ENCODE assay signal across 21 mouse cellular contexts in genomic region chr2:167237224-167237623, GRCm38 (mm10). TPM values are rescaled to one million over a fixed set of nuclear protein-coding genes. Genes with fewer than 3 reads are reported as not detected.
DNase-seq lines count a peak whose midpoint lies in the region; ATAC-seq and TF ChIP-seq lines count a peak whose summit lies in the region.
"Had no signal": no experiment of that assay in that cellular context is flagged by ENCODE, and none has a peak within 500 bp of the region (broad histone marks: within the 10 kb centered on the region; RNA-seq: fewer than 3 reads in every experiment).

No protein-coding gene starts in this region.

- TF ChIP-seq POLR2A in ES-Bruce4 (IDR thresholded peaks at IDR 0.05; ENCODE audit: insufficient read depth, low read length) = no peak
- no peak for TF ChIP-seq POLR2A in brain, embryonic 14.5 days (IDR thresholded peaks at IDR 0.05; ENCODE audit: borderline replicate concordance, extremely low read depth, insufficient read depth, insufficient read length, poor library complexity, severe bottlenecking)

- WGBS in intestine, postnatal 0 days = 84% methylated on average over 9 of the region's 9 CpGs
- 79% methylated on average over 9 of the region's 9 CpGs for WGBS in intestine, embryonic 16.5 days
- 79% methylated on average over 9 of the region's 9 CpGs for WGBS in lung, embryonic 14.5 days
- 79% methylated on average over 9 of the region's 9 CpGs for WGBS in forebrain, embryonic 12.5 days

- TF ChIP-seq CTCF in intestine, postnatal 0 days (IDR thresholded peaks at IDR 0.05; ENCODE audit: low read depth) = peak; percentile 30; the same call in 1 of the 2 replicates
- 0 out of 2 replicates have a peak, but pooled peaks have one; percentile 29 for TF ChIP-seq CTCF in lung, embryonic 14.5 days (IDR thresholded peaks at IDR 0.05; ENCODE audit: low read depth)
- peak; percentile 69 for TF ChIP-seq CTCF in ES-Bruce4 (IDR thresholded peaks at IDR 0.05; ENCODE audit: low read depth, low read length)
- peak; percentile 6; the same call in 1 of the 2 replicates for TF ChIP-seq CTCF in brain, embryonic 14.5 days (IDR thresholded peaks at IDR 0.05; ENCODE audit: borderline replicate concordance, extremely low read depth, insufficient read depth, insufficient read length)

- no peak overlapping the region for H3K4me3 ChIP-seq in intestine, postnatal 0 days (ENCODE audit: low read depth, low read length)
- H3K4me3 ChIP-seq in intestine, embryonic 16.5 days (ENCODE audit: low read length) = no peak overlapping the region
- H3K4me3 ChIP-seq in lung, embryonic 14.5 days (ENCODE audit: low read depth, low read length) = no peak overlapping the region
- no peak overlapping the region for H3K4me3 ChIP-seq in ES-Bruce4 (ENCODE audit: low read depth, low read length)
- no peak overlapping the region for H3K4me3 ChIP-seq in forebrain, embryonic 12.5 days (replicated peaks)
- H3K4me3 ChIP-seq: embryonic facial prominence, embryonic 12.5 days; erythroblast, embryonic 14.5 days; forebrain, embryonic 15.5 days; hindbrain, embryonic 10.5 days; kidney, embryonic 15.5 days; limb, embryonic 13.5 days had no signal

- no peak for ATAC-seq in intestine, postnatal 0 days
- ATAC-seq in intestine, embryonic 16.5 days = no peak
- no peak for ATAC-seq in lung, embryonic 14.5 days (ENCODE audit: insufficient read depth)
- ATAC-seq in forebrain, embryonic 12.5 days (ENCODE audit: low FRiP score) = no peak
- ATAC-seq: forebrain, embryonic 15.5 days; inflammation-experienced regulatory T-cells, adult 6 months had no signal

- H3K9ac ChIP-seq in intestine, postnatal 0 days (ENCODE audit: low read depth, low read length) = no peak overlapping the region
- no peak overlapping the region for H3K9ac ChIP-seq in intestine, embryonic 16.5 days (ENCODE audit: low read depth, low read length)
- H3K9ac ChIP-seq in lung, embryonic 14.5 days = no peak overlapping the region
- no peak overlapping the region for H3K9ac ChIP-seq in ES-Bruce4 (ENCODE audit: low read depth, poor library complexity, severe bottlenecking)
- no peak overlapping the region for H3K9ac ChIP-seq in forebrain, embryonic 12.5 days
- H3K9ac ChIP-seq: embryonic facial prominence, embryonic 12.5 days; forebrain, embryonic 15.5 days; kidney, embryonic 15.5 days; limb, embryonic 13.5 days had no signal

- no peak overlapping the region for H3K27ac ChIP-seq in intestine, postnatal 0 days (ENCODE audit: low read depth, low read length)
- H3K27ac ChIP-seq in intestine, embryonic 16.5 days (ENCODE audit: low read length) = no peak overlapping the region
- H3K27ac ChIP-seq in lung, embryonic 14.5 days (ENCODE audit: low read depth) = no peak overlapping the region
- H3K27ac ChIP-seq in ES-Bruce4 (ENCODE audit: insufficient read depth, low read length) = no peak overlapping the region
- no peak overlapping the region for H3K27ac ChIP-seq in forebrain, embryonic 12.5 days
- H3K27ac ChIP-seq: embryonic facial prominence, embryonic 12.5 days; forebrain, embryonic 15.5 days; hindbrain, embryonic 10.5 days; kidney, embryonic 15.5 days; limb, embryonic 13.5 days had no signal

- no peaks in the 10 kb centered on the region for H3K36me3 ChIP-seq in intestine, postnatal 0 days (ENCODE audit: control insufficient read depth, insufficient read depth)
- H3K36me3 ChIP-seq in intestine, embryonic 16.5 days (ENCODE audit: control insufficient read depth, insufficient read depth, low read length) = no peaks in the 10 kb centered on the region
- no peaks in the 10 kb centered on the region for H3K36me3 ChIP-seq in lung, embryonic 14.5 days (ENCODE audit: insufficient read depth)
- no peaks in the 10 kb centered on the region for H3K36me3 ChIP-seq in ES-Bruce4 (ENCODE audit: control insufficient read depth, insufficient read depth, low read length, poor library complexity, severe bottlenecking)
- no peaks in the 10 kb centered on the region for H3K36me3 ChIP-seq in forebrain, embryonic 12.5 days (replicated peaks)
- H3K36me3 ChIP-seq: embryonic facial prominence, embryonic 12.5 days; forebrain, embryonic 15.5 days; hindbrain, embryonic 10.5 days; kidney, embryonic 15.5 days; limb, embryonic 13.5 days had no signal

- no peaks in the 10 kb centered on the region for H3K9me3 ChIP-seq in intestine, postnatal 0 days (ENCODE audit: control insufficient read depth)
- H3K9me3 ChIP-seq in intestine, embryonic 16.5 days (ENCODE audit: control insufficient read depth, low read length) = no peaks in the 10 kb centered on the region
- no peaks in the 10 kb centered on the region for H3K9me3 ChIP-seq in lung, embryonic 14.5 days (ENCODE audit: low read depth, low read length)
- H3K9me3 ChIP-seq in ES-Bruce4 (replicated peaks; ENCODE audit: control insufficient read depth, insufficient read depth, low read length, poor library complexity, severe bottlenecking) = no peaks in the 10 kb centered on the region
- H3K9me3 ChIP-seq in forebrain, embryonic 12.5 days = no peaks in the 10 kb centered on the region
- H3K9me3 ChIP-seq: embryonic facial prominence, embryonic 12.5 days; forebrain, embryonic 15.5 days; hindbrain, embryonic 10.5 days; kidney, embryonic 15.5 days; limb, embryonic 13.5 days had no signal

- DNase-seq in lung, embryonic 14.5 days = no peak
- DNase-seq in lung, postnatal 4 days = no peak
- no peak for DNase-seq in brain, embryonic 14.5 days (ENCODE audit: low read depth)
- DNase-seq: adrenal gland, postnatal 36 days; cerebellum, adult 8-10 months; layer of hippocampus, postnatal 36 days; lung, adult 2 months; thymus, postnatal 25 days had no signal

- H3K4me1 ChIP-seq in intestine, postnatal 0 days (replicated peaks; ENCODE audit: control insufficient read depth, insufficient read depth, low read length) = no peaks in the 10 kb centered on the region
- peaks cover 20% of the 10 kb centered on the region for H3K4me1 ChIP-seq in intestine, embryonic 16.5 days (ENCODE audit: control insufficient read depth, insufficient read depth, low read length)
- no peaks in the 10 kb centered on the region; the same call in 1 of the 2 replicates for H3K4me1 ChIP-seq in lung, embryonic 14.5 days (ENCODE audit: insufficient read depth)
- H3K4me1 ChIP-seq in ES-Bruce4 (ENCODE audit: control insufficient read depth, insufficient read depth, low read length) = peaks cover 2% of the 10 kb centered on the region
- H3K4me1 ChIP-seq in forebrain, embryonic 12.5 days = peaks cover 21% of the 10 kb centered on the region

- TF ChIP-seq EP300 in ES-Bruce4 (IDR thresholded peaks at IDR 0.05; ENCODE audit: insufficient read depth, low read depth, low read length) = no peak

- no peak overlapping the region for H3K4me2 ChIP-seq in intestine, postnatal 0 days (replicated peaks; ENCODE audit: low read depth)
- no peak overlapping the region for H3K4me2 ChIP-seq in intestine, embryonic 16.5 days (ENCODE audit: low read depth, low read length)
- H3K4me2 ChIP-seq in lung, embryonic 14.5 days = no peak overlapping the region
- no peak overlapping the region for H3K4me2 ChIP-seq in forebrain, embryonic 12.5 days
- H3K4me2 ChIP-seq: embryonic facial prominence, embryonic 12.5 days; forebrain, embryonic 15.5 days; heart, embryonic 11.5 days; kidney, embryonic 15.5 days; limb, embryonic 13.5 days; midbrain, embryonic 11.5 days had no signal

- peaks cover 24% of the 10 kb centered on the region for H3K27me3 ChIP-seq in intestine, postnatal 0 days (replicated peaks; ENCODE audit: control insufficient read depth, insufficient read depth, low read length)
- H3K27me3 ChIP-seq in intestine, embryonic 16.5 days (replicated peaks; ENCODE audit: control insufficient read depth, insufficient read depth, low read length) = peaks cover 8% of the 10 kb centered on the region; the same call in 1 of the 2 replicates
- no peaks in the 10 kb centered on the region for H3K27me3 ChIP-seq in lung, embryonic 14.5 days (ENCODE audit: insufficient read depth, low read length)
- H3K27me3 ChIP-seq in ES-Bruce4 (ENCODE audit: control insufficient read depth, insufficient read depth, low read length, poor library complexity, severe bottlenecking) = no peaks in the 10 kb centered on the region
- H3K27me3 ChIP-seq in forebrain, embryonic 12.5 days = peaks cover 22% of the 10 kb centered on the region

RNA-seq across cellular contexts. Expression of gene Ptgis, which starts 3.2 kb away (rescaled TPM):
- polyA plus RNA-seq in intestine, postnatal 0 days (2015; fragmentation: Nextera tagmentation; extraction: Ambion mirVana) = 8.9 and 9.5 TPM in 2 replicates
- 12.0 and 12.8 TPM in 2 replicates for polyA plus RNA-seq in intestine, embryonic 16.5 days (2015; fragmentation: Nextera tagmentation; extraction: Ambion mirVana)
- polyA plus RNA-seq in lung, embryonic 14.5 days (2014; fragmentation: Nextera tagmentation; extraction: Ambion mirVana) = 16.0 and 18.6 TPM in 2 replicates
- 6.8 and 11.0 TPM in 2 replicates for polyA plus RNA-seq in ES-Bruce4 (2011; ENCODE audit: insufficient read depth, insufficient read length, low read depth, missing spikeins)
- polyA plus RNA-seq in brain, embryonic 14.5 days (2012; rRNA removed) = 4.5 and 6.1 TPM in 2 replicates
- polyA plus RNA-seq in forebrain, embryonic 12.5 days (2016; fragmentation: Nextera tagmentation; extraction: Ambion mirVana) = 4.8 and 6.0 TPM in 2 replicates
- polyA plus RNA-seq: erythroblast, embryonic 14.5 days; inflammation-experienced regulatory T-cells, adult 6 months had no signal

RNA-seq across cellular contexts. Expression of gene Kcnb1, which starts 47.3 kb away (rescaled TPM):
- polyA plus RNA-seq in intestine, postnatal 0 days (2015; fragmentation: Nextera tagmentation; extraction: Ambion mirVana) = 1.1 and 1.6 TPM in 2 replicates
- polyA plus RNA-seq in intestine, embryonic 16.5 days (2015; fragmentation: Nextera tagmentation; extraction: Ambion mirVana) = 1.1 TPM in 2 replicates
- polyA plus RNA-seq in lung, embryonic 14.5 days (2014; fragmentation: Nextera tagmentation; extraction: Ambion mirVana) = 0.37 and 0.42 TPM in 2 replicates
- 1.1 and 1.4 TPM in 2 replicates for polyA plus RNA-seq in ES-Bruce4 (2011; ENCODE audit: insufficient read depth, insufficient read length, low read depth, missing spikeins)
- 4.5 and 9.2 TPM in 2 replicates for polyA plus RNA-seq in brain, embryonic 14.5 days (2012; rRNA removed)
- polyA plus RNA-seq in forebrain, embryonic 12.5 days (2016; fragmentation: Nextera tagmentation; extraction: Ambion mirVana) = 1.3 and 1.8 TPM in 2 replicates
- polyA plus RNA-seq: erythroblast, embryonic 14.5 days had no signal

Comparison
In these comparisons a context has a peak if more than half of its experiments do, and no peak if none do; other contexts are left out.
1. CTCF ChIP-seq: peak in every context shown above with its lines; median percentile 69 in ES-Bruce4; 30 in intestine, postnatal 0 days; 29 in lung, embryonic 14.5 days; 6 in brain, embryonic 14.5 days.